Mouse (Mus musculus) regulatory T cell (primary cell): Measurements from ENCODE around the gene Prlhr.

ENCODE experiments used
- in situ Hi-C: fragments of 300-600 bp; cut with MboI, MseI; formaldehyde crosslinking; loops from one replicate; pipeline ENCODE4 v1.15.1; 2025; ENCODE audit warnings: high pct_unique_total_duplicates

The Prlhr gene

DNA sequence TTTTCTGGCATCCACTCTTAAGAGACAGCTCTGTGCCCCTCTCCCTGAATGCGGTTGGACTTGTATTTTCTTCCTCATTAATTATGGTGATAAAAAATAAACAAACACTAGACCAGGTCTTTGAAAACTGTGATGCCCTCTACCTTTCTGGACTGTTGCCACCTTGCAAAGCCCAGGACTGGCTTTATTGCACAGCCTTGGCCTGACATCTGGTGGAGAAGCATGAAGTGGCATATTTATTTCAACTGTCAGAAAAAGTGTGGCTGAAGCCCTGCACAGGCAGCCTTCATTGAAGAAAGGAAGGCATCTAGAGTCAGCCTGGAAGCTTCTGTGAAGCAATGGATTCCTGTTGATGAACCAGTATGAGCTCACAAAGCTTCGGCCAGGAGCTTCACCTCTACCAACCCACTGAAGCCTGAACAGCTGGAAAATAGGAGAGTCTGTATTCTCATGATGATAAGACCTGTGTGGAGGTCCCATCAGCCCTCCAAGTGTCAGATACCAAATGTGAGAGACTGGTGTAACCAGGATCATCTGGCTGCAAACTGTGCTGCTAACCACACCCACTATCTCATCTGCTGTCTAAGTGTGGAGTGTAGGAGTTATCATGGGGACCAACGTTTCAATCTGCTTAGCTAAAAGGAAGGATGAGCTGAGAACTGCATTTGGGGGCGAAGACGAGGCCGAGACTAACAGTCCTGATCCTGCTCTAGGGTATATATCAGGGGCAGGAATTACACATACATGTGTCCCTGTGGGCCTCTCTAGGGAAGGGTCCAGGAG is 35.6 kb downstream of the Prlhr start:
- in situ Hi-C loops, result no loop called here

GRCm38 (mm10) chr19:60417611-60418010 is 50.5 kb downstream of the Prlhr start:
- in situ Hi-C loops, result no loop called here
